Mouse (Mus musculus): ENCODE results near the gene Uspl1. TPM values are rescaled to one million over a fixed set of nuclear protein-coding genes. Genes with fewer than 3 reads are reported as not detected.

Gene Uspl1
- total RNA-seq, 2 experiments from 2014 or later = 37.9 to 38.3 TPM

GRCm38 (mm10) chr5:149208776-149209175 lies 24.6 kb downstream of the Uspl1 start:
- DNase-seq (ENCODE audit: low spot score in 2 of 2) = no peak

GRCm38 (mm10) chr5:149209328-149209727 lies 25.2 kb downstream of the Uspl1 start:
- no peak for DNase-seq (ENCODE audit: low spot score in 2 of 2)

- no peak for DNase-seq (ENCODE audit: low spot score in 2 of 2)
Measured at GRCm38 (mm10) chr5:149211041-149211440, 26.9 kb downstream of the Uspl1 start.

GRCm38 (mm10) chr5:149212806-149213205 lies 28.7 kb downstream of the Uspl1 start:
- no peak for DNase-seq (ENCODE audit: low spot score in 2 of 2)

GRCm38 (mm10) chr5:149215540-149215939 lies 31.4 kb downstream of the Uspl1 start:
- DNase-seq (ENCODE audit: low spot score in 2 of 2) = no peak

GRCm38 (mm10) chr5:149217524-149218357 lies 33.6 kb downstream of the Uspl1 start:
- DNase-seq (ENCODE audit: low spot score in 2 of 2) = no peak

- no peak for DNase-seq (ENCODE audit: low spot score in 2 of 2)
Measured at GRCm38 (mm10) chr5:149219493-149219892, 35.3 kb downstream of the Uspl1 start.

- DNase-seq (ENCODE audit: low spot score in 2 of 2) = no peak
Measured at GRCm38 (mm10) chr5:149221355-149221754, 37.2 kb downstream of the Uspl1 start.

GRCm38 (mm10) chr5:149224666-149225065 lies 40.5 kb downstream of the Uspl1 start:
- no peak for DNase-seq (ENCODE audit: low spot score in 2 of 2)

GRCm38 (mm10) chr5:149228700-149229618 lies 44.8 kb downstream of the Uspl1 start:
- DNase-seq (ENCODE audit: low spot score in 2 of 2) = peak; percentile 95 to 98

GRCm38 (mm10) chr5:149229619-149230339 lies 45.6 kb downstream of the Uspl1 start:
- DNase-seq (ENCODE audit: low spot score in 2 of 2) = no peak

GRCm38 (mm10) chr5:149235002-149235401 lies 50.9 kb downstream of the Uspl1 start:
- no peak for DNase-seq (ENCODE audit: low spot score in 2 of 2)

- no peak for DNase-seq (ENCODE audit: low spot score in 2 of 2)
Measured at GRCm38 (mm10) chr5:149237221-149237950, 53.2 kb downstream of the Uspl1 start.

- no peak for DNase-seq (ENCODE audit: low spot score in 2 of 2)
Measured at GRCm38 (mm10) chr5:149242467-149242866, 58.3 kb downstream of the Uspl1 start.

- no peak for DNase-seq (ENCODE audit: low spot score in 2 of 2)
Measured at GRCm38 (mm10) chr5:149243053-149243452, 58.9 kb downstream of the Uspl1 start.

GRCm38 (mm10) chr5:149245391-149245964 lies 61.3 kb downstream of the Uspl1 start:
- DNase-seq (ENCODE audit: low spot score in 2 of 2) = no peak

GRCm38 (mm10) chr5:149245965-149246470 lies 61.9 kb downstream of the Uspl1 start:
- DNase-seq (ENCODE audit: low spot score in 2 of 2) = no peak

- DNase-seq (ENCODE audit: low spot score in 2 of 2) = no peak
Measured at GRCm38 (mm10) chr5:149247047-149247904, 63.1 kb downstream of the Uspl1 start.

GRCm38 (mm10) chr5:149252303-149252702 lies 68.2 kb downstream of the Uspl1 start:
- DNase-seq (ENCODE audit: low spot score in 2 of 2) = no peak
